15 mouse cellular contexts compared by ENCODE assay signal in genomic region chr2:77448951-77449480, GRCm38 (mm10).
DNase-seq lines count a peak whose midpoint lies in the region; ATAC-seq and TF ChIP-seq lines count a peak whose summit lies in the region.
"Had no signal": no experiment of that assay in that cellular context is flagged by ENCODE, and none has a peak within 500 bp of the region (broad histone marks: within the 10 kb centered on the region; RNA-seq: fewer than 3 reads in every experiment).

No protein-coding gene starts in this region.

- peak; percentile 8 to 43 for DNase-seq in lung, postnatal 4 days
- DNase-seq in lung, adult 2 months, result no peak
- DNase-seq in midbrain, embryonic 11.5 days (ENCODE audit: low spot score, missing footprints), result no peak
- DNase-seq in heart, postnatal 36 days, result no peak
- no peak for DNase-seq in gastrocnemius, postnatal 10 days
- DNase-seq: cerebellum, adult 11 months; liver, postnatal 0 days; thymus, adult 18-20 months had no signal

- H3K27ac ChIP-seq in hindbrain, embryonic 12.5 days, result 0 out of 2 replicates have a peak overlapping the region, but pooled peaks have one; percentile 42
- H3K27ac ChIP-seq in midbrain, embryonic 11.5 days (ENCODE audit: low read depth, low read length), result 0 out of 2 replicates have a peak overlapping the region, but pooled peaks have one; percentile 14
- peak overlapping the region; percentile 61 for H3K27ac ChIP-seq in neural tube, embryonic 15.5 days (replicated peaks)
- H3K27ac ChIP-seq: embryonic facial prominence, embryonic 15.5 days; forebrain, embryonic 12.5 days; kidney, postnatal 0 days; limb, embryonic 15.5 days had no signal

- no peak overlapping the region for H3K9ac ChIP-seq in hindbrain, embryonic 12.5 days
- no peak overlapping the region for H3K9ac ChIP-seq in midbrain, embryonic 11.5 days (ENCODE audit: low read length)
- H3K9ac ChIP-seq in neural tube, embryonic 15.5 days (replicated peaks), result no peak overlapping the region
- H3K9ac ChIP-seq: embryonic facial prominence, embryonic 15.5 days; forebrain, embryonic 12.5 days; limb, embryonic 15.5 days; liver, postnatal 0 days had no signal

- no peaks in the 10 kb centered on the region for H3K9me3 ChIP-seq in hindbrain, embryonic 12.5 days (replicated peaks)
- H3K9me3 ChIP-seq in midbrain, embryonic 11.5 days (ENCODE audit: control insufficient read depth, low read length), result no peaks in the 10 kb centered on the region
- no peaks in the 10 kb centered on the region for H3K9me3 ChIP-seq in neural tube, embryonic 15.5 days (replicated peaks)
- H3K9me3 ChIP-seq: embryonic facial prominence, embryonic 15.5 days; forebrain, embryonic 12.5 days; limb, embryonic 15.5 days had no signal

- intact Hi-C loops in heart, postnatal 36 days (cut with DNase I), result no loop called here

- no peak overlapping the region for H3K4me3 ChIP-seq in lung, adult 2 months (replicated peaks; ENCODE audit: extremely low read depth, low read depth, low read length)
- H3K4me3 ChIP-seq in hindbrain, embryonic 12.5 days, result no peak overlapping the region
- no peak overlapping the region for H3K4me3 ChIP-seq in midbrain, embryonic 11.5 days (ENCODE audit: low read depth, low read length)
- H3K4me3 ChIP-seq in neural tube, embryonic 15.5 days (replicated peaks), result no peak overlapping the region
- H3K4me3 ChIP-seq: embryonic facial prominence, embryonic 15.5 days; forebrain, embryonic 12.5 days; limb, embryonic 15.5 days had no signal

- peaks cover under 1% of the 10 kb centered on the region for H3K4me1 ChIP-seq in lung, adult 2 months (ENCODE audit: control insufficient read depth, insufficient read depth, low read length)
- H3K4me1 ChIP-seq in hindbrain, embryonic 12.5 days, result peaks cover 13% of the 10 kb centered on the region
- peaks cover 8% of the 10 kb centered on the region; the same call in 1 of the 2 replicates for H3K4me1 ChIP-seq in midbrain, embryonic 11.5 days (ENCODE audit: control insufficient read depth, insufficient read depth, low read length)
- H3K4me1 ChIP-seq in neural tube, embryonic 15.5 days, result peaks cover 24% of the 10 kb centered on the region
- H3K4me1 ChIP-seq: embryonic facial prominence, embryonic 15.5 days; limb, embryonic 15.5 days had no signal

- TF ChIP-seq POLR2A in lung, adult 2 months (IDR thresholded peaks at IDR 0.05; ENCODE audit: borderline replicate concordance, extremely low read depth, low read depth, low read length), result no peak

- TF ChIP-seq CTCF in lung, adult 2 months (IDR thresholded peaks at IDR 0.05; ENCODE audit: insufficient read depth, low read length), result no peak

- no peak overlapping the region for H3K4me2 ChIP-seq in hindbrain, embryonic 12.5 days (replicated peaks)
- H3K4me2 ChIP-seq in midbrain, embryonic 11.5 days, result no peak overlapping the region
- H3K4me2 ChIP-seq in neural tube, embryonic 15.5 days, result no peak overlapping the region
- H3K4me2 ChIP-seq: embryonic facial prominence, embryonic 15.5 days; forebrain, embryonic 12.5 days; limb, embryonic 15.5 days had no signal

- ATAC-seq in hindbrain, embryonic 12.5 days (ENCODE audit: low FRiP score), result no peak
- ATAC-seq in midbrain, embryonic 11.5 days (ENCODE audit: low FRiP score), result peak; percentile 45; the same call in 1 of the 2 replicates
- 0 out of 2 replicates have a peak, but pooled peaks have one; percentile 54 for ATAC-seq in neural tube, embryonic 15.5 days (ENCODE audit: low FRiP score)
- ATAC-seq: liver, postnatal 0 days had no signal

- 21% methylated on average over 8 of the region's 8 CpGs for WGBS in lung, adult 2 months
- 38% methylated on average over 8 of the region's 8 CpGs for WGBS in hindbrain, embryonic 12.5 days
- 34% methylated on average over 8 of the region's 8 CpGs for WGBS in midbrain, embryonic 11.5 days
- 16% methylated on average over 8 of the region's 8 CpGs for WGBS in neural tube, embryonic 15.5 days

- no peaks in the 10 kb centered on the region for H3K36me3 ChIP-seq in hindbrain, embryonic 12.5 days
- H3K36me3 ChIP-seq in midbrain, embryonic 11.5 days (ENCODE audit: control insufficient read depth, insufficient read depth, low read length), result no peaks in the 10 kb centered on the region
- H3K36me3 ChIP-seq in neural tube, embryonic 15.5 days, result no peaks in the 10 kb centered on the region
- H3K36me3 ChIP-seq: embryonic facial prominence, embryonic 15.5 days; forebrain, embryonic 12.5 days; G1E; limb, embryonic 15.5 days had no signal

- H3K27me3 ChIP-seq in hindbrain, embryonic 12.5 days, result no peaks in the 10 kb centered on the region
- H3K27me3 ChIP-seq in midbrain, embryonic 11.5 days (ENCODE audit: control insufficient read depth, insufficient read depth, low read length), result no peaks in the 10 kb centered on the region
- no peaks in the 10 kb centered on the region for H3K27me3 ChIP-seq in neural tube, embryonic 15.5 days (replicated peaks)
- H3K27me3 ChIP-seq: embryonic facial prominence, embryonic 15.5 days; forebrain, embryonic 12.5 days; limb, embryonic 15.5 days had no signal

Comparison
In these comparisons a context has a peak if more than half of its experiments do, and no peak if none do; other contexts are left out.
1. DNase-seq: peak in lung, postnatal 4 days (2 of 2); none in lung, adult 2 months (single experiment), midbrain, embryonic 11.5 days (single experiment), heart, postnatal 36 days (0 of 2) and gastrocnemius, postnatal 10 days (single experiment).
2. Peak in every context shown above with its lines, with median percentiles within 50 percentile points of each other: H3K27ac ChIP-seq.